Mouse (Mus musculus) heart, embryonic 16.5 days (tissue): ENCODE results near the gene Prss58. TPM values are rescaled to one million over a fixed set of nuclear protein-coding genes. Genes with fewer than 3 reads are reported as not detected.

Source experiments
- ATAC-seq: fragments of 200-750 bp; cut with Nextera tagmentation; replicated peaks from 2 replicates; pipeline ENCODE4 v1.8.0; 2017; ENCODE audit warnings: moderate number of reproducible peaks; ENCODE audit not compliant: insufficient read depth, low FRiP score; ENCODE audit errors: extremely low read depth
- H3K27ac ChIP-seq: fragments of 300-500 bp; sonication (generic); 2 replicates; pipeline ENCODE4 v1.5.1; 2014; ENCODE audit warnings: mild to moderate bottlenecking, low read length, control low read depth, moderate library complexity
- H3K27me3 ChIP-seq: fragments of 300-500 bp; sonication (generic); 2 replicates; pipeline ENCODE4 v1.6.1; 2014; ENCODE audit warnings: low read length, mixed read lengths; ENCODE audit not compliant: control insufficient read depth, insufficient read depth
- H3K36me3 ChIP-seq: fragments of 300-500 bp; sonication (generic); 2 replicates; pipeline ENCODE4 v1.6.1; 2014; ENCODE audit not compliant: control insufficient read depth, insufficient read depth
- H3K4me1 ChIP-seq: fragments of 300-500 bp; sonication (generic); 2 replicates; pipeline ENCODE4 v1.6.1; 2014; ENCODE audit warnings: low read length, mixed read lengths; ENCODE audit not compliant: control insufficient read depth, insufficient read depth
- H3K4me2 ChIP-seq: fragments of 300-500 bp; sonication (generic); 2 replicates; pipeline ENCODE4 v1.6.1; 2014; ENCODE audit warnings: low read depth, mild to moderate bottlenecking, control low read depth, low read length
- H3K4me3 ChIP-seq: fragments of 300-500 bp; sonication (generic); 2 replicates; pipeline ENCODE4 v1.5.1; 2014; ENCODE audit warnings: mild to moderate bottlenecking, control low read depth, low read length
- H3K9ac ChIP-seq: fragments of 300-500 bp; sonication (generic); 2 replicates; pipeline ENCODE4 v1.6.1; 2014; ENCODE audit warnings: low read length, control low read depth
- H3K9me3 ChIP-seq: fragments of 300-500 bp; sonication (generic); replicated peaks from 2 replicates; pipeline ENCODE4 v1.6.1; 2016; ENCODE audit warnings: low read length; ENCODE audit not compliant: control insufficient read depth
- WGBS: fragments of 180-500 bp; shearing (Covaris S2); extraction: QIAGEN DNeasy Blood & Tissue Kit; methylation state at CpG from one replicate; pipeline ENCODE4 v1.1.7; 2014; 5-methylcytosine and 5-hydroxymethylcytosine counted together
- polyA plus RNA-seq: library from polyadenylated mRNA; unstranded; fragments of >200 nt; fragmentation: Nextera tagmentation; extraction: Ambion mirVana; gene quantifications from 2 replicates; pipeline ENCODE4 v1.2.1, GENCODE M21; 2015

Gene Prss58
- polyA plus RNA-seq: not detected in 2 replicates

GRCm38 (mm10) chr6:40900287-40900686 lies at the start of gene Prss58:
Gene Prss58 (minus strand): TSS chr6:40900387.
- Histone ChIP-seq H3K36me3 (no peaks in the 10 kb centered on the region), H3K9ac (no peak within 1 kb of the TSS), H3K9me3 (no peaks in the 10 kb centered on the region), H3K27ac (no peak within 1 kb of the TSS), H3K4me1 (no peaks in the 10 kb centered on the region), H3K27me3 (no peaks in the 10 kb centered on the region), H3K4me2 (no peak within 1 kb of the TSS), H3K4me3 (no peak within 1 kb of the TSS)
- ATAC-seq: no peak

- 86% methylated on average over 10 of the region's 10 CpGs for WGBS
- Histone ChIP-seq H3K4me2 (no peak within 1 kb of the TSS), H3K4me1 (no peaks in the 10 kb centered on the region), H3K36me3 (no peaks in the 10 kb centered on the region), H3K4me3 (no peak within 1 kb of the TSS), H3K27me3 (no peaks in the 10 kb centered on the region), H3K9ac (no peak within 1 kb of the TSS), H3K27ac (no peak within 1 kb of the TSS), H3K9me3 (no peaks in the 10 kb centered on the region)
- ATAC-seq: no peak
Measured at GRCm38 (mm10) chr6:40940457-40940856, 40.3 kb upstream of the Prss58 start, which contains the start of gene 1700074P13Rik. Gene 1700074P13Rik (minus strand): TSS chr6:40940557.

- Histone ChIP-seq H3K4me1 (no peaks in the 10 kb centered on the region), H3K36me3 (no peaks in the 10 kb centered on the region), H3K4me3 (no peak overlapping the region), H3K9ac (no peak overlapping the region), H3K27ac (no peak overlapping the region), H3K4me2 (no peak overlapping the region), H3K27me3 (no peaks in the 10 kb centered on the region), H3K9me3 (no peaks in the 10 kb centered on the region; the same call in 1 of the 2 replicates)
- no peak for ATAC-seq
- WGBS: 74% methylated on average over 4 of the region's 4 CpGs
Measured at GRCm38 (mm10) chr6:40919954-40920353, 19.8 kb upstream of the Prss58 start.

GRCm38 (mm10) chr6:40894716-40895115 lies 5.5 kb downstream of the Prss58 start:
- Histone ChIP-seq H3K4me1 (no peaks in the 10 kb centered on the region), H3K27me3 (no peaks in the 10 kb centered on the region), H3K9ac (no peak overlapping the region), H3K4me3 (no peak overlapping the region), H3K4me2 (no peak overlapping the region), H3K27ac (no peak overlapping the region), H3K36me3 (no peaks in the 10 kb centered on the region), H3K9me3 (no peaks in the 10 kb centered on the region)
- ATAC-seq: no peak
- 66% methylated on average over 1 of the region's 1 CpGs for WGBS

- Histone ChIP-seq H3K4me1 (no peaks in the 10 kb centered on the region), H3K27me3 (no peaks in the 10 kb centered on the region), H3K4me2 (no peak overlapping the region), H3K4me3 (no peak overlapping the region), H3K9me3 (no peaks in the 10 kb centered on the region), H3K27ac (no peak overlapping the region), H3K9ac (no peak overlapping the region), H3K36me3 (no peaks in the 10 kb centered on the region)
- 36% methylated on average over 7 of the region's 7 CpGs for WGBS
- ATAC-seq: no peak
Measured at GRCm38 (mm10) chr6:40893577-40893976, 6.6 kb downstream of the Prss58 start.

GRCm38 (mm10) chr6:40891754-40892153 lies 8.4 kb downstream of the Prss58 start:
- WGBS: 65% methylated on average over 4 of the region's 4 CpGs
- no peak for ATAC-seq
- H3K4me3 ChIP-seq: no peak overlapping the region
- no peaks in the 10 kb centered on the region for H3K27me3 ChIP-seq
- 0 out of 2 replicates have a peak overlapping the region, but pooled peaks have one; percentile 0 for H3K27ac ChIP-seq
- no peak overlapping the region for H3K9ac ChIP-seq
- no peak overlapping the region for H3K4me2 ChIP-seq
- no peaks in the 10 kb centered on the region for H3K9me3 ChIP-seq
- H3K36me3 ChIP-seq: no peaks in the 10 kb centered on the region
- H3K4me1 ChIP-seq: no peaks in the 10 kb centered on the region

- Histone ChIP-seq H3K4me3 (no peak overlapping the region), H3K4me1 (no peaks in the 10 kb centered on the region), H3K4me2 (no peak overlapping the region), H3K27me3 (no peaks in the 10 kb centered on the region), H3K27ac (no peak overlapping the region), H3K9me3 (no peaks in the 10 kb centered on the region), H3K9ac (no peak overlapping the region), H3K36me3 (no peaks in the 10 kb centered on the region)
- ATAC-seq: peak; percentile 63; the same call in 1 of the 2 replicates
- 48% methylated on average over 1 of the region's 1 CpGs for WGBS
Measured at GRCm38 (mm10) chr6:40890973-40891372, 9.2 kb downstream of the Prss58 start.

GRCm38 (mm10) chr6:40887394-40887793 lies 12.8 kb downstream of the Prss58 start, which contains the start of gene Moxd2:
Gene Moxd2 (minus strand): TSS chr6:40887494.
- H3K4me3 ChIP-seq: no peak within 1 kb of the TSS
- WGBS: 96% methylated on average over 3 of the region's 3 CpGs
- no peak within 1 kb of the TSS for H3K4me2 ChIP-seq
- H3K27ac ChIP-seq: no peak within 1 kb of the TSS
- H3K27me3 ChIP-seq: no peaks in the 10 kb centered on the region
- no peaks in the 10 kb centered on the region for H3K4me1 ChIP-seq
- no peaks in the 10 kb centered on the region for H3K9me3 ChIP-seq
- H3K9ac ChIP-seq: no peak within 1 kb of the TSS
- no peaks in the 10 kb centered on the region for H3K36me3 ChIP-seq
- ATAC-seq: no peak

- Histone ChIP-seq H3K27me3 (no peaks in the 10 kb centered on the region), H3K4me2 (no peak overlapping the region), H3K36me3 (no peaks in the 10 kb centered on the region), H3K4me3 (no peak overlapping the region), H3K9me3 (no peaks in the 10 kb centered on the region), H3K27ac (no peak overlapping the region), H3K9ac (no peak overlapping the region), H3K4me1 (no peaks in the 10 kb centered on the region)
- no peak for ATAC-seq
Measured at GRCm38 (mm10) chr6:40845283-40845682, 54.9 kb downstream of the Prss58 start.
